24 mouse cellular contexts compared by ENCODE assay signal in genomic region chr5:53160207-53160606, GRCm38 (mm10).
"Had no signal": no experiment of that assay in that cellular context is flagged by ENCODE, and none has a peak within 500 bp of the region (broad histone marks: within the 10 kb centered on the region; RNA-seq: fewer than 3 reads in every experiment).

No protein-coding gene starts in this region.

- ATAC-seq: hindbrain, postnatal 0 days; intestine, embryonic 16.5 days; liver, embryonic 12.5 days had no signal

- H3K9me3 ChIP-seq: heart, embryonic 13.5 days; heart, embryonic 15.5 days; hindbrain, embryonic 13.5 days; hindbrain, embryonic 15.5 days; kidney, embryonic 15.5 days; limb, embryonic 13.5 days; limb, embryonic 15.5 days; liver, embryonic 12.5 days had no signal

- H3K4me3 ChIP-seq: heart, adult 2 months; heart, embryonic 13.5 days; heart, embryonic 15.5 days; hindbrain, embryonic 13.5 days; hindbrain, embryonic 15.5 days; kidney, embryonic 15.5 days; limb, embryonic 13.5 days; limb, embryonic 15.5 days; liver, embryonic 12.5 days had no signal

- H3K36me3 ChIP-seq: heart, embryonic 13.5 days; heart, embryonic 15.5 days; limb, embryonic 13.5 days; limb, embryonic 15.5 days; liver, embryonic 12.5 days had no signal

- DNase-seq: gastrocnemius, postnatal 14 days; gastrocnemius, postnatal 36 days; heart, adult 11 months; heart, adult 2 months; heart, postnatal 14 days; heart, postnatal 36 days; kidney, adult 11 months; kidney, postnatal 14 days; kidney, postnatal 36 days; layer of hippocampus, adult 9-11 months; layer of hippocampus, postnatal 36 days had no signal

- H3K4me2 ChIP-seq: heart, embryonic 11.5 days; heart, embryonic 13.5 days; heart, embryonic 15.5 days; hindbrain, embryonic 13.5 days; hindbrain, embryonic 15.5 days; kidney, embryonic 15.5 days; limb, embryonic 13.5 days; limb, embryonic 15.5 days; liver, embryonic 12.5 days had no signal

- H3K27ac ChIP-seq: heart, adult 2 months; heart, embryonic 13.5 days; heart, embryonic 15.5 days; hindbrain, embryonic 13.5 days; hindbrain, embryonic 15.5 days; hindbrain, postnatal 0 days; kidney, embryonic 15.5 days; kidney, postnatal 0 days; limb, embryonic 13.5 days; limb, embryonic 15.5 days; liver, embryonic 12.5 days; liver, embryonic 14.5 days had no signal

- H3K9ac ChIP-seq: heart, embryonic 13.5 days; heart, embryonic 15.5 days; hindbrain, embryonic 13.5 days; hindbrain, embryonic 15.5 days; kidney, embryonic 15.5 days; limb, embryonic 13.5 days; limb, embryonic 15.5 days; liver, embryonic 12.5 days; liver, embryonic 14.5 days had no signal

- H3K27me3 ChIP-seq: heart, embryonic 13.5 days; heart, embryonic 15.5 days; hindbrain, embryonic 13.5 days; hindbrain, embryonic 15.5 days; kidney, embryonic 15.5 days; limb, embryonic 13.5 days; limb, embryonic 15.5 days; liver, embryonic 12.5 days had no signal

- H3K4me1 ChIP-seq: hindbrain, embryonic 13.5 days; hindbrain, embryonic 15.5 days; liver, embryonic 12.5 days had no signal
